ENCODE assay signal across 8 mouse cellular contexts in genomic region chr3:37311897-37312369, GRCm38 (mm10). TPM values are rescaled to one million over a fixed set of nuclear protein-coding genes. Genes with fewer than 3 reads are reported as not detected.
A peak's percentile ranks its signal among the peaks of the same experiment; 100 is the strongest.
DNase-seq lines count a peak whose midpoint lies in the region; ATAC-seq lines count a peak whose summit lies in the region.

No protein-coding gene starts in this region.

- 4% methylated on average over 10 of the region's 10 CpGs for whole genome bisulfite sequencing in neural tube, embryonic 11.5 days
- WGBS in midbrain, embryonic 16.5 days, result 2% methylated on average over 10 of the region's 10 CpGs

- DNase-seq in adrenal gland, postnatal 14 days, result peak; percentile 7
- DNase-seq in adrenal gland, adult 2 months, result no peak
- no peak for DNase-seq in neural tube, embryonic 11.5 days (ENCODE audit: low spot score)
- no peak for DNase-seq in neural tube, embryonic 10.5 days (ENCODE audit: extremely low spot score, low spot score)
- no peak for DNase-seq in ovary, postnatal 14 days (ENCODE audit: low spot score)

- no peaks in the 10 kb centered on the region; the same call in 1 of the 2 replicates for H3K4me1 ChIP-seq in neural tube, embryonic 11.5 days (ENCODE audit: control insufficient read depth, insufficient read depth, low read length)
- peaks cover 10% of the 10 kb centered on the region for H3K4me1 ChIP-seq in midbrain, embryonic 16.5 days (ENCODE audit: control insufficient read depth, insufficient read depth, low read length)

- H3K9ac ChIP-seq in neural tube, embryonic 11.5 days (ENCODE audit: low read length), result peak overlapping the region; percentile 67
- H3K9ac ChIP-seq in midbrain, embryonic 16.5 days (ENCODE audit: low read depth, low read length), result peak overlapping the region; percentile 81

- peak overlapping the region; percentile 52 for H3K4me3 ChIP-seq in neural tube, embryonic 11.5 days (ENCODE audit: low read depth, low read length)
- H3K4me3 ChIP-seq in midbrain, embryonic 16.5 days (ENCODE audit: low read depth, low read length), result peak overlapping the region; percentile 81

- no peaks in the 10 kb centered on the region for H3K9me3 ChIP-seq in neural tube, embryonic 11.5 days (ENCODE audit: control insufficient read depth, low read length)
- no peaks in the 10 kb centered on the region for H3K9me3 ChIP-seq in midbrain, embryonic 16.5 days (replicated peaks; ENCODE audit: control insufficient read depth, low read length, poor library complexity, severe bottlenecking)

- ATAC-seq in neural tube, embryonic 11.5 days (ENCODE audit: insufficient read depth, low FRiP score, low TSS enrichment), result peak; percentile 73
- ATAC-seq in inflammation-experienced regulatory T-cells, adult 6 months, result peak; percentile 16
- no peak; the same call in 1 of the 2 replicates for ATAC-seq in midbrain, embryonic 16.5 days
- no peak; the same call in 1 of the 2 replicates for ATAC-seq in cerebellum, adult (ENCODE audit: insufficient number of reproducible peaks, low FRiP score, low TSS enrichment)

- peak overlapping the region; percentile 50 for H3K4me2 ChIP-seq in neural tube, embryonic 11.5 days (ENCODE audit: low read depth)
- peak overlapping the region; percentile 82 for H3K4me2 ChIP-seq in midbrain, embryonic 16.5 days (ENCODE audit: low read length)

- no peaks in the 10 kb centered on the region for H3K36me3 ChIP-seq in neural tube, embryonic 11.5 days (ENCODE audit: control insufficient read depth, insufficient read depth, low read length)
- H3K36me3 ChIP-seq in midbrain, embryonic 16.5 days (ENCODE audit: control insufficient read depth, insufficient read depth, low read length), result no peaks in the 10 kb centered on the region

- H3K27me3 ChIP-seq in neural tube, embryonic 11.5 days (ENCODE audit: control insufficient read depth, insufficient read depth, low read length), result no peaks in the 10 kb centered on the region
- no peaks in the 10 kb centered on the region for H3K27me3 ChIP-seq in midbrain, embryonic 16.5 days (ENCODE audit: control insufficient read depth, insufficient read depth, low read depth, low read length)

- no peak overlapping the region for H3K27ac ChIP-seq in neural tube, embryonic 11.5 days (ENCODE audit: low read depth, low read length)
- peak overlapping the region; percentile 71 for H3K27ac ChIP-seq in midbrain, embryonic 16.5 days (ENCODE audit: low read length)

RNA-seq across cellular contexts. Expression of gene Bbs12, which starts 0.4 kb away (rescaled TPM):
- total RNA-seq in adrenal gland, postnatal 14 days (2021), result 3.4 and 4.0 TPM in 2 replicates
- 1 to 10 TPM; 3.9 to 5.1 TPM for total RNA-seq in adrenal gland, adult 2 months (2021)
- polyA plus RNA-seq in adrenal gland, adult 2 months (2012; rRNA removed), result 0.35 and 0.52 TPM in 2 replicates
- polyA plus RNA-seq in neural tube, embryonic 11.5 days (2014; fragmentation: Nextera tagmentation; extraction: Ambion mirVana), result 7.6 and 9.0 TPM in 2 replicates
- 1 to 10 TPM; 4.4 to 7.7 (median 7.7) TPM for polyA plus RNA-seq in inflammation-experienced regulatory T-cells, adult 6 months (2017; shearing (Covaris generic))
- polyA plus RNA-seq in midbrain, embryonic 16.5 days (2015; fragmentation: Nextera tagmentation; extraction: Ambion mirVana), result 4.1 and 4.8 TPM in 2 replicates

RNA-seq across cellular contexts. Expression of gene Cetn4, which starts 0.6 kb away (rescaled TPM):
- total RNA-seq in adrenal gland, postnatal 14 days (2021), result 2.9 and 3.0 TPM in 2 replicates
- 1 to 10 TPM; 5.0 to 6.8 TPM for total RNA-seq in adrenal gland, adult 2 months (2021)
- 0.19 TPM in 1 of 2 replicates, not detected in the other for polyA plus RNA-seq in adrenal gland, adult 2 months (2012; rRNA removed)
- 1.3 and 2.1 TPM in 2 replicates for polyA plus RNA-seq in neural tube, embryonic 11.5 days (2014; fragmentation: Nextera tagmentation; extraction: Ambion mirVana)
- polyA plus RNA-seq in inflammation-experienced regulatory T-cells, adult 6 months (2017; shearing (Covaris generic)), result 1 to 10 TPM in 2 of 3 experiments, not detected in 1; 1.1 to 1.5 TPM
- 2.3 and 4.0 TPM in 2 replicates for polyA plus RNA-seq in midbrain, embryonic 16.5 days (2015; fragmentation: Nextera tagmentation; extraction: Ambion mirVana)

RNA-seq across cellular contexts. Expression of gene Fgf2, which starts 36.2 kb away (rescaled TPM):
- 2.9 and 3.4 TPM in 2 replicates for total RNA-seq in adrenal gland, postnatal 14 days (2021)
- 1 to 10 TPM; 4.3 to 4.7 TPM for total RNA-seq in adrenal gland, adult 2 months (2021)
- polyA plus RNA-seq in adrenal gland, adult 2 months (2012; rRNA removed), result 1.7 and 2.0 TPM in 2 replicates
- 0.31 and 0.41 TPM in 2 replicates for polyA plus RNA-seq in neural tube, embryonic 11.5 days (2014; fragmentation: Nextera tagmentation; extraction: Ambion mirVana)
- polyA plus RNA-seq in inflammation-experienced regulatory T-cells, adult 6 months (2017; shearing (Covaris generic)), result 1 to 10 TPM; 1.5 to 2.6 (median 1.9) TPM
- polyA plus RNA-seq in midbrain, embryonic 16.5 days (2015; fragmentation: Nextera tagmentation; extraction: Ambion mirVana), result 0.44 and 0.55 TPM in 2 replicates

Comparison
In these comparisons a context has a peak if more than half of its experiments do, and no peak if none do; other contexts are left out.
1. ATAC-seq: peak in neural tube, embryonic 11.5 days (single experiment) and inflammation-experienced regulatory T-cells, adult 6 months (single experiment); none in midbrain, embryonic 16.5 days (single experiment) and cerebellum, adult (single experiment).